Mouse (Mus musculus): Measurements from ENCODE around the gene Dscam. TPM values are rescaled to one million over a fixed set of nuclear protein-coding genes. Genes with fewer than 3 reads are reported as not detected.

The Dscam gene
- polyA plus RNA-seq, 1 experiment: 0.03 TPM

GRCm38 (mm10) chr16:96716633-96717032 lies 453.9 kb downstream of the Dscam start:
- 88% methylated on average over 2 of the region's 2 CpGs for WGBS
- Histone ChIP-seq H3K27me3 (ENCODE audit: control insufficient read depth, insufficient read depth, low read length) (no peaks in the 10 kb centered on the region), H3K36me3 (ENCODE audit: control insufficient read depth, insufficient read depth, low read length) (no peaks in the 10 kb centered on the region), H3K27ac (ENCODE audit: insufficient read depth, low read depth, low read length) (no peak overlapping the region), H3K4me3 (ENCODE audit: low read depth, low read length) (no peak overlapping the region), H3K4me1 (ENCODE audit: control insufficient read depth, insufficient read depth, insufficient read length, low read length) (no peaks in the 10 kb centered on the region)
- TF ChIP-seq CTCF (IDR thresholded peaks at IDR 0.05; ENCODE audit: extremely low read depth, insufficient read length, insufficient replicate concordance, low read depth, low read length) (no peak), POLR2A (IDR thresholded peaks at IDR 0.05; ENCODE audit: low read depth, low read length) (no peak)

GRCm38 (mm10) chr16:96711935-96712334 lies 458.6 kb downstream of the Dscam start:
- Histone ChIP-seq H3K27ac (ENCODE audit: insufficient read depth, low read depth, low read length) (no peak overlapping the region), H3K4me3 (ENCODE audit: low read depth, low read length) (no peak overlapping the region), H3K4me1 (ENCODE audit: control insufficient read depth, insufficient read depth, insufficient read length, low read length) (no peaks in the 10 kb centered on the region), H3K36me3 (ENCODE audit: control insufficient read depth, insufficient read depth, low read length) (no peaks in the 10 kb centered on the region), H3K27me3 (ENCODE audit: control insufficient read depth, insufficient read depth, low read length) (no peaks in the 10 kb centered on the region)
- TF ChIP-seq CTCF (IDR thresholded peaks at IDR 0.05; ENCODE audit: extremely low read depth, insufficient read length, insufficient replicate concordance, low read depth, low read length): no peak
- TF ChIP-seq POLR2A (IDR thresholded peaks at IDR 0.05; ENCODE audit: low read depth, low read length): no peak
- WGBS: 43% methylated on average over 4 of the region's 4 CpGs

- TF ChIP-seq POLR2A (IDR thresholded peaks at IDR 0.05; ENCODE audit: low read depth, low read length) (no peak), CTCF (IDR thresholded peaks at IDR 0.05; ENCODE audit: extremely low read depth, insufficient read length, insufficient replicate concordance, low read depth, low read length) (no peak)
- H3K4me3 ChIP-seq (ENCODE audit: low read depth, low read length): no peak overlapping the region
- H3K4me1 ChIP-seq (ENCODE audit: control insufficient read depth, insufficient read depth, insufficient read length, low read length): no peaks in the 10 kb centered on the region
- H3K27me3 ChIP-seq (ENCODE audit: control insufficient read depth, insufficient read depth, low read length): no peaks in the 10 kb centered on the region
- WGBS: 62% methylated on average over 3 of the region's 3 CpGs
- H3K36me3 ChIP-seq (ENCODE audit: control insufficient read depth, insufficient read depth, low read length): no peaks in the 10 kb centered on the region
- H3K27ac ChIP-seq (ENCODE audit: insufficient read depth, low read depth, low read length): no peak overlapping the region
These were observed 470.0 kb downstream of the Dscam start for GRCm38 (mm10) chr16:96700551-96700950.

- H3K4me3 ChIP-seq (ENCODE audit: low read depth, low read length): no peak overlapping the region
- no peak overlapping the region for H3K27ac ChIP-seq (ENCODE audit: insufficient read depth, low read depth, low read length)
- no peaks in the 10 kb centered on the region for H3K4me1 ChIP-seq (ENCODE audit: control insufficient read depth, insufficient read depth, insufficient read length, low read length)
- 73% methylated on average over 4 of the region's 4 CpGs for WGBS
- TF ChIP-seq POLR2A (IDR thresholded peaks at IDR 0.05; ENCODE audit: low read depth, low read length) (no peak), CTCF (IDR thresholded peaks at IDR 0.05; ENCODE audit: extremely low read depth, insufficient read length, insufficient replicate concordance, low read depth, low read length) (no peak)
- H3K27me3 ChIP-seq (ENCODE audit: control insufficient read depth, insufficient read depth, low read length): no peaks in the 10 kb centered on the region
- no peaks in the 10 kb centered on the region for H3K36me3 ChIP-seq (ENCODE audit: control insufficient read depth, insufficient read depth, low read length)
These were observed 474.7 kb downstream of the Dscam start for GRCm38 (mm10) chr16:96695882-96696281.

DNA sequence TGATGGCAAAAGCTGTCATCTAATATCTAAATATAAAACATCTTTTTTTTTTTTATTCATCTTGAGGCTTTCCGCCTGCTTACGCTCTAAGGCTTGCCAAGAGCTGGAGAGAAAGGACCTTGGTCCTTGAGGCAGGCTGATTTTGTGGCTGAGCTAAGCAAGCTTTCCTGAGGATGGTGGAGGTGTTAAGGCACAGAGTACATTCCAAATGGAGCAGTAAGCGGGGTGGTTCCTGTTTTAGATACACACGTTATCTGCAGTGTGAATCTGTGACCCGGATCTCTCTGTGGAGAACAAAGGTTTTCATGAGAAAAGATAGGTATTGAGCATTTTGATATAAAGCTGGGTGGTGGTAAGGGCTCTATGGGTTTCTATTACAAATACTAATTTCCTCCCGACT lies 479.0 kb downstream of the Dscam start:
- no peak for TF ChIP-seq CTCF (IDR thresholded peaks at IDR 0.05; ENCODE audit: extremely low read depth, insufficient read length, insufficient replicate concordance, low read depth, low read length)
- TF ChIP-seq POLR2A (IDR thresholded peaks at IDR 0.05; ENCODE audit: low read depth, low read length): no peak
- no peaks in the 10 kb centered on the region for H3K4me1 ChIP-seq (ENCODE audit: control insufficient read depth, insufficient read depth, insufficient read length, low read length)
- H3K4me3 ChIP-seq (ENCODE audit: low read depth, low read length): no peak overlapping the region
- H3K27me3 ChIP-seq (ENCODE audit: control insufficient read depth, insufficient read depth, low read length): no peaks in the 10 kb centered on the region
- WGBS: 71% methylated on average over 6 of the region's 6 CpGs
- H3K36me3 ChIP-seq (ENCODE audit: control insufficient read depth, insufficient read depth, low read length): no peaks in the 10 kb centered on the region
- no peak overlapping the region for H3K27ac ChIP-seq (ENCODE audit: insufficient read depth, low read depth, low read length)

DNA sequence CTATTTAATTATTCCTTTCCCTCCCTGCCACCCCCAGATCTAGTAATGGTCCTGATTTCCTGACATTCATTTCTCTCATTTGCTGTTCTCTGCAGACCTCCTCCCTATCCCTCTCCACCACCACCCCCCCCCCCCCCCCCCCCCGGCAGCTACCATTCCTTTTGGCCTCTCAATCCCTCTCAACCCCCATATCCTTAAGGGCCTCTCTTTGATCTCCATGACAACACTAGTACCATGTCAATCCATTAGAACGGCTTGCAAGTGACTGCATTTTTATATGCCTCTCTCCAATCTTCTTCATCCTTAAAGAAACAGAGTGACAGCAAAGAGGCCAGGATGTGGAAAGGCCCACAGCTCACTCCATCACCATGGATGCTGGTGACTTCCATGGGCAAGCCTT lies 480.5 kb downstream of the Dscam start:
- no peak overlapping the region for H3K27ac ChIP-seq (ENCODE audit: insufficient read depth, low read depth, low read length)
- H3K36me3 ChIP-seq (ENCODE audit: control insufficient read depth, insufficient read depth, low read length): no peaks in the 10 kb centered on the region
- no peaks in the 10 kb centered on the region for H3K4me1 ChIP-seq (ENCODE audit: control insufficient read depth, insufficient read depth, insufficient read length, low read length)
- TF ChIP-seq CTCF (IDR thresholded peaks at IDR 0.05; ENCODE audit: extremely low read depth, insufficient read length, insufficient replicate concordance, low read depth, low read length) (no peak), POLR2A (IDR thresholded peaks at IDR 0.05; ENCODE audit: low read depth, low read length) (no peak)
- H3K4me3 ChIP-seq (ENCODE audit: low read depth, low read length): no peak overlapping the region
- H3K27me3 ChIP-seq (ENCODE audit: control insufficient read depth, insufficient read depth, low read length): no peaks in the 10 kb centered on the region
- WGBS: 9% methylated on average over 2 of the region's 2 CpGs

DNA sequence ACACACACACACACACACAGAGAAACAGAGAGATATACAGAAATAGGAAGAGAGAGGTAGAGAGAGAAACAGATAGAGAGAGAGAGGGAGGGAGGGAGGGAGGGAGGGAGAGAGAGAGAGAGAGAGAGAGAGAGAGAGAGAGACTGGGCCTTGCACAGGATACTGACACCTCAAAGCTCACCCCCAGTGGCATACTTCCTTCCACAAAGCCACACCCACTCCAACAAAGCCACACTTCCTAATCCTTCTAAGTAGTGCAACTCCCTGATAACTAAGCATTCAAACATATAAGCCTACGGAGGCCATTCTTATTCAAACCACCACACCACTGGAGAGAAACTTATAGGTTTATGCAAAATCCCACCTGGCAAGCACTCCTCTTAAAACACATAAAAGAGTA lies 481.1 kb downstream of the Dscam start:
- no peaks in the 10 kb centered on the region for H3K36me3 ChIP-seq (ENCODE audit: control insufficient read depth, insufficient read depth, low read length)
- H3K4me1 ChIP-seq (ENCODE audit: control insufficient read depth, insufficient read depth, insufficient read length, low read length): no peaks in the 10 kb centered on the region
- H3K4me3 ChIP-seq (ENCODE audit: low read depth, low read length): no peak overlapping the region
- WGBS: 21% methylated on average over 1 of the region's 1 CpGs
- no peak for TF ChIP-seq POLR2A (IDR thresholded peaks at IDR 0.05; ENCODE audit: low read depth, low read length)
- H3K27ac ChIP-seq (ENCODE audit: insufficient read depth, low read depth, low read length): no peak overlapping the region
- no peaks in the 10 kb centered on the region for H3K27me3 ChIP-seq (ENCODE audit: control insufficient read depth, insufficient read depth, low read length)

GRCm38 (mm10) chr16:96685065-96685464 lies 485.5 kb downstream of the Dscam start:
- 90% methylated on average over 14 of the region's 14 CpGs for WGBS
- no peaks in the 10 kb centered on the region for H3K4me1 ChIP-seq (ENCODE audit: control insufficient read depth, insufficient read depth, insufficient read length, low read length)
- TF ChIP-seq POLR2A (IDR thresholded peaks at IDR 0.05; ENCODE audit: low read depth, low read length) (no peak), CTCF (IDR thresholded peaks at IDR 0.05; ENCODE audit: extremely low read depth, insufficient read length, insufficient replicate concordance, low read depth, low read length) (no peak)
- no peak overlapping the region for H3K4me3 ChIP-seq (ENCODE audit: low read depth, low read length)
- no peaks in the 10 kb centered on the region for H3K36me3 ChIP-seq (ENCODE audit: control insufficient read depth, insufficient read depth, low read length)
- no peaks in the 10 kb centered on the region for H3K27me3 ChIP-seq (ENCODE audit: control insufficient read depth, insufficient read depth, low read length)
- H3K27ac ChIP-seq (ENCODE audit: insufficient read depth, low read depth, low read length): no peak overlapping the region
